Mouse (Mus musculus) olfactory bulb, adult 2 months (tissue): ENCODE results near the gene Cdk5rap3. TPM values are rescaled to one million over a fixed set of nuclear protein-coding genes. Genes with fewer than 3 reads are reported as not detected.
A peak's percentile ranks its signal among the peaks of the same experiment; 100 is the strongest.

ENCODE experiments used
- H3K27ac ChIP-seq: fragments of 200-500 bp; 2 replicates; pipeline ENCODE4 v1.5.1; 2012; ENCODE audit warnings: low read depth, low read length; ENCODE audit not compliant: insufficient read depth
- H3K4me1 ChIP-seq: fragments of 200-500 bp; 2 replicates; pipeline ENCODE4 v1.6.1; 2012; ENCODE audit warnings: low read length; ENCODE audit not compliant: control insufficient read depth, insufficient read depth
- H3K4me3 ChIP-seq: fragments of 200-500 bp; 2 replicates; pipeline ENCODE4 v1.5.1; 2012; ENCODE audit warnings: mild to moderate bottlenecking, low read depth, low read length, moderate library complexity; ENCODE audit not compliant: insufficient read depth
- CTCF ChIP-seq: fragments of 200-500 bp; IDR thresholded peaks from 2 replicates; pipeline ENCODE4 v1.5.1; 2012; ENCODE audit warnings: low read depth, mild to moderate bottlenecking, low read length, moderate library complexity; ENCODE audit not compliant: insufficient read depth
- POLR2A ChIP-seq: fragments of 200-500 bp; IDR thresholded peaks from 2 replicates; pipeline ENCODE4 v1.6.1; 2012; ENCODE audit warnings: mild to moderate bottlenecking, low read depth, low read length, moderate library complexity; ENCODE audit not compliant: insufficient read depth
- WGBS: fragments of 180-500 bp; shearing (Covaris S2); methylation state at CpG from one replicate; pipeline ENCODE4 v1.1.7; 2018; 5-methylcytosine and 5-hydroxymethylcytosine counted together
- polyA plus RNA-seq: library from polyadenylated mRNA; stranded (reverse); fragments of >200 nt; gene quantifications from 2 replicates; pipeline ENCODE4 v1.2.4, GENCODE M21; 2012; ENCODE audit warnings: low replicate concordance; ENCODE audit not compliant: missing spikeins, insufficient read depth, insufficient read length

Cdk5rap3 gene
- polyA plus RNA-seq, 1 experiment = not detected

GRCm38 (mm10) chr11:96886942-96887546 lies 29.3 kb downstream of the Cdk5rap3 start:
- WGBS = 80% methylated on average over 8 of the region's 8 CpGs
- TF ChIP-seq CTCF (no peak), POLR2A (no peak)
- Histone ChIP-seq H3K4me1 (peaks cover 10% of the 10 kb centered on the region), H3K27ac (no peak overlapping the region), H3K4me3 (no peak overlapping the region)

GRCm38 (mm10) chr11:96885901-96886340 lies 30.4 kb downstream of the Cdk5rap3 start:
- 15% methylated on average over 5 of the region's 5 CpGs for WGBS
- no peak overlapping the region for H3K27ac ChIP-seq
- no peak for TF ChIP-seq CTCF

DNA sequence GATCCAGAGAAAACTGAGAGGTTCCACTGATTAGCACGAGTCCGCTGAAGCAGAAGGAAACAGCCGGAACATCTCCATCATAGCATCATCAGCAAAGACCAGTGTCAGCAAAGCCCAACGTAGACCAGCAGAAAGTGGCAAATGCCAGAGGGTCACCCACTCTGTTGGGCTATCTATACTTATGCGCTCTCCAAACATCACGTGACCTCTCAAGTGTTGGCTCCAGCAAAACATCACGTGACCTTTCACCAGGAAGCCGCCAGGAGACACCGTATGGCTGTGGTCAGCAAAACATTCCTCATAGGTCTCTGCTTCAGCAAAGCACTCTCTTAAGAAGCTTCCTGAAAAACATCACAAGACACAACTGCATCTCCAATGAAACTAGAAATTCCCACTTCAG lies 36.0 kb downstream of the Cdk5rap3 start:
- WGBS = 94% methylated on average over 9 of the region's 9 CpGs
- peaks cover 13% of the 10 kb centered on the region for H3K4me1 ChIP-seq
- no peak overlapping the region for H3K27ac ChIP-seq
- H3K4me3 ChIP-seq = no peak overlapping the region
- TF ChIP-seq CTCF = no peak
- TF ChIP-seq POLR2A = no peak

More at GRCm38 (mm10) chr11:96885901-96886340, 30.4 kb downstream of the Cdk5rap3 start:
- peaks cover 10% of the 10 kb centered on the region for H3K4me1 ChIP-seq
- H3K4me3 ChIP-seq = no peak overlapping the region

GRCm38 (mm10) chr11:96879359-96879758 lies 36.9 kb downstream of the Cdk5rap3 start:
- TF ChIP-seq CTCF (no peak), POLR2A (no peak)
- 48% methylated on average over 7 of the region's 7 CpGs for WGBS
- Histone ChIP-seq H3K4me3 (no peak overlapping the region), H3K4me1 (peaks cover 17% of the 10 kb centered on the region), H3K27ac (no peak overlapping the region)

DNA sequence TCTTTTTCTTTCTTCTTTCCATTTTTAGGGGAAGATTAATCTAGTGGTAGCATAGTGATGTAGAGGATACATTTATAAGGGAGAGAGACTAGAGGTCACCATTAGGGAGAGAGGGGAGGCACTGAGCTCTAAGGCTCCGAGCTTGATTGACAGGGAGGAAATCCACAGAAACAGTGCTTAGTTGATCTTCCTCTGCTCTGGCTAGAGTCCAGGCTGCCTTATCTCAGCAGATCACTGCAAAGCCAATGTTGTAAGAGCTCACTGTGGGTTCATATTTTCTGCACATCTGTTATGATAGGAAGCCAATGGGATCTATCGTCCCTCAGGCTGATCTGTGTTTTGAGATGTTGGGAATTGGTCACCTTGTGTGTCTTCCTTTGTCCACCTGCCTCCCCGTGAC lies 37.6 kb downstream of the Cdk5rap3 start:
- no peak overlapping the region for H3K27ac ChIP-seq
- 82% methylated on average over 3 of the region's 3 CpGs for WGBS
- H3K4me1 ChIP-seq = peaks cover 19% of the 10 kb centered on the region
- TF ChIP-seq POLR2A (no peak), CTCF (no peak)
- no peak overlapping the region for H3K4me3 ChIP-seq

DNA sequence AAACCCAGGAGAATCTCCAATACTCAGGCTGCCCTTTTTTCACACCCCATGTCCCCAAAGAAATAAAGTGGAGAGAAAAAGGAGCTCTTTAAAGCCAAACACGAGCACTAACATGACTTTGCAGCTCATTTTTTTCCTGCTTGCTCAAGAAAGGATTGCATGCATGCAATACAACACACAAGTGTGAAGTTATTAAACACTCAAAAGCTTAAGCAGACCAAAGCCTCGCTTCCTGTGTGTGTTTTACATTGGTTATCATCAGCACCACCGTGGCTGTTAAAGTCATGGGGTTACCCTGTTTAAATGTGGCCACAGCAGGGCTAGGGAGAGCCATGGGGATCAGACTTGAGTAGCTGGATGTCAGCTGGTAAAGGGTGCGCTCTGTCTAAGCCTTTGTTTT lies 39.2 kb downstream of the Cdk5rap3 start:
- H3K4me1 ChIP-seq = peaks cover 35% of the 10 kb centered on the region
- WGBS = 65% methylated on average over 4 of the region's 4 CpGs
- H3K4me3 ChIP-seq = no peak overlapping the region
- no peak overlapping the region; the same call in 1 of the 2 replicates for H3K27ac ChIP-seq
- TF ChIP-seq POLR2A (no peak), CTCF (no peak)

DNA sequence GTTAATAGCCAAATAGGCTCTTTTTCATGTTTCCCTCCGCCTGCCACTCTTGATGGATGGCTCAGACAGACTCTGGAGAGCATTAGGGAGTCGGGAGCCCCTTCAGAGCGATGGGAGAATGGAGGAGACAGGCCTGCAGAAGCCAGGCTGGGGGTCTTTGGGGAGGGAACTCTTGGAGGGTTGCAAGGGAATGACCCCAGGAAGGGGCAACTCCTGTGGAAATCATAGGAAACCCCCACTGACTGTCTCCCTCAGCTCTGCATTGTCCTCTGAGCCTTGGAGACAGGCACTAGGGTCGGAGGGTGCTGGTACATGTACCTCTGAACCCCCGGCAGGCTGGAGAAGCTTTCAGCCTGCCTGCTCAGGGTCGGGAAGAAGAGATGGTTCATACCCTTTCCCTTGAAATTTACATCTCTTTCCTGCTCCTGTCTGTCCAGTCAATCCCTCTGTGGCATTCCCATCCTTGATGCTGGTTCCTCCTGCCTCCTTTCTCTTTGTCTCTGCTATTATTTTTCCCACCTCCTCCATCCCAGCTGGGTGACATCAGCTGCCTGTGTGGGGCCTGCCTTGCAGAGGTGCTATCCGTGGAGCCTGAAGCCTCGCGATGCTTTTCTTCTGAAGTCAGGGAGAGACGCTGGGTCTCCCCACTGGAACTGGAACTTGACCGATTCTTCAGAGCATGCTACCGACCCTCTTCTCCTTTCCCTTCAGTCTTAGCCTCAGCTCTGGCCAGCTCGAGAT lies 39.8 kb downstream of the Cdk5rap3 start:
- WGBS = 24% methylated on average over 13 of the region's 13 CpGs
- Histone ChIP-seq H3K4me1 (peaks cover 36% of the 10 kb centered on the region), H3K4me3 (no peak overlapping the region), H3K27ac (peak overlapping the region; percentile 87)
- TF ChIP-seq POLR2A (no peak), CTCF (no peak)

- under 1% methylated on average over 35 of the region's 35 CpGs for WGBS
- peak overlapping the region; percentile 33 for H3K4me3 ChIP-seq
- H3K27ac ChIP-seq = 0 out of 2 replicates have a peak overlapping the region, but pooled peaks have one; percentile 77
- peaks cover 36% of the 10 kb centered on the region for H3K4me1 ChIP-seq
- TF ChIP-seq CTCF = no peak
- TF ChIP-seq POLR2A = no peak
Measured at GRCm38 (mm10) chr11:96875745-96876144, 40.6 kb downstream of the Cdk5rap3 start.

- Histone ChIP-seq H3K4me1 (peaks cover 36% of the 10 kb centered on the region), H3K4me3 (0 out of 2 replicates have a peak overlapping the region, but pooled peaks have one; percentile 2), H3K27ac (peak overlapping the region; percentile 77; the same call in 1 of the 2 replicates)
- no peak for TF ChIP-seq POLR2A
- TF ChIP-seq CTCF = no peak
- WGBS = 30% methylated on average over 4 of the region's 4 CpGs
Measured at GRCm38 (mm10) chr11:96875270-96875669, 41.0 kb downstream of the Cdk5rap3 start.
